Mouse (Mus musculus): ENCODE measurements around the gene Gm20517. TPM values are rescaled to one million over a fixed set of nuclear protein-coding genes. Genes with fewer than 3 reads are reported as not detected.
A peak's percentile ranks its signal among the peaks of the same experiment; 100 is the strongest.

Gene Gm20517
- 1 to 10 TPM; 4.5 to 7.8 TPM for total RNA-seq (2021)

- peak; percentile 97 for DNase-seq (ENCODE audit: low spot score in 2 of 2)
- intact Hi-C loops (cut with DNase I) = loop anchor here (1.0 to 5.0 kb wide), 4 partner anchors 18 to 244 kb away; partner anchors contain the start of genes Frs3, Mrps10 and Tomm6
Observed at GRCm38 (mm10) chr17:47610849-47611660, at the start of gene Gm20517, which contains the start of the genes Bysl and Med20. Gm20517 (plus strand) TSS chr17:47611589. Bysl (minus strand) TSS chr17:47611492. Med20 (plus strand) TSS chr17:47611582.

- intact Hi-C loops (cut with DNase I) = no loop called here
- DNase-seq (ENCODE audit: low spot score in 2 of 2) = no peak
Observed at GRCm38 (mm10) chr17:47562875-47563274, 48.5 kb upstream of the Gm20517 start.

- DNase-seq (ENCODE audit: low spot score in 2 of 2) = no peak
Observed at GRCm38 (mm10) chr17:47564612-47565011, 46.8 kb upstream of the Gm20517 start.

DNA sequence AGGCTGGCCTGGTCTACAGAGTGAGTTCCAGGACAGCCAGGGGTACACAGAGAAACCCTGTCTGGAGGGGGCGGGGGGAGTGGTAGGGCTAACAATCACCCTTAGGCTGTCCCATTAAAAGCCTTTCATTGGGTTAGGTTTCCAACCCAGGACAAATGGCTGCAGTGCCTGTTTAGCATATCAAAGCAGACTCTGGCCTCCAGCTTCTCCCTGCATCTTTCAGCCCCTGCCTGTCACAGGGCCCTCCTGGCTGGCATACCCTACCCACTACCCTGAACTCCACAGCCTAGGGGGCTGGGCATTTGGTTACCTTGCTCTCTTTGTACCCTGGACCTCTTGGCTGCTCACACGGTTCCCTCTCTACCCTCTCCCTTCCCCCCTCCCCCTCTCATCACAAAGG, 45.3 kb upstream of the Gm20517 start:
- DNase-seq (ENCODE audit: low spot score in 2 of 2) = no peak
- intact Hi-C loops (cut with DNase I) = no loop called here

More at GRCm38 (mm10) chr17:47564612-47565011, 46.8 kb upstream of the Gm20517 start:
- intact Hi-C loops (cut with DNase I) = no loop called here

GRCm38 (mm10) chr17:47567271-47567670, 44.1 kb upstream of the Gm20517 start:
- intact Hi-C loops (cut with DNase I) = no loop called here
- DNase-seq (ENCODE audit: low spot score in 2 of 2) = no peak

- intact Hi-C loops (cut with DNase I) = no loop called here
- no peak for DNase-seq (ENCODE audit: low spot score in 2 of 2)
Observed at GRCm38 (mm10) chr17:47568389-47568788, 43.0 kb upstream of the Gm20517 start.

GRCm38 (mm10) chr17:47568951-47569527, 42.4 kb upstream of the Gm20517 start:
- intact Hi-C loops (cut with DNase I) = no loop called here
- no peak for DNase-seq (ENCODE audit: low spot score in 2 of 2)

DNA sequence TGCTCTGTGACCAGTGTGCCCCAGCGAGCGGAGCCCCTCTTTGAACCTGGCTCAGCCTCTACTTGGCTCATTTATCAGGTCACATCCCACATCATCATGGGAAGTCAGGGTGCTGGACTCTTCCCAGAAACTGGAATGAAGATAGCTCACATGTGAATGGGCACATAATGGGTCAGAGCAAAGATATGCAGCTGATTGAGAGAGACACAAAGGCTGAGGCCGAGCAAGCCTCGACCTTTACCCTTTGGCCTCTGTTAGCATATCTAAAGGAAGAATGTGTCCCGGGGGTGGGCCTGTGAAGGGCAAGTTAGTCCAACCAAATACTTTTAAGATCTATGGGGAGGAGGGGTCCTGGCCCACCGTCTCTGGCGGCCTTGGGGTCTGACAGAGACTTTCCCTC, 39.8 kb upstream of the Gm20517 start:
- intact Hi-C loops (cut with DNase I) = no loop called here
- DNase-seq (ENCODE audit: low spot score in 2 of 2) = no peak

GRCm38 (mm10) chr17:47572436-47572835, 39.0 kb upstream of the Gm20517 start:
- DNase-seq (ENCODE audit: low spot score in 2 of 2) = no peak
- intact Hi-C loops (cut with DNase I) = no loop called here

DNA sequence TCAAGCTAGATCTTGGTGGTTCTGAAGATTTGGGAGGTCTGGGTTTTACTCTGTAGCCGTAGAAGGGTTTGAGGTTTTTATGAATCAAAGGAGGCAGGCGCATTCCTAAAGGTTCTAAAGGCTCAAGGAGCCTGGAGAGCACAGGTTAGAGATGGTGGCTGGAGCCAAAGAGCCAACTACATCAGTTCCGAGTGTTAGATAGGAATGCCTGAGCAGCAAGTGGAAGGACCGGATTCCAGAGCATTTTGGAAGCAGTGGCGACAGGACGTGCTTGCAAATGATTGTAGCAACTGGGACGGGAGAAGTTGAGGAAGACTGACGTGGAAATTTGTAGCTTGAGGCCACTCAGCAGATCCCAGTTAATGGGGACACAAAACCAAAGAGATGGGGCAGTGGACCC, 37.4 kb upstream of the Gm20517 start:
- intact Hi-C loops (cut with DNase I) = no loop called here

GRCm38 (mm10) chr17:47574830-47575229, 36.6 kb upstream of the Gm20517 start:
- no peak for DNase-seq (ENCODE audit: low spot score in 2 of 2)
- intact Hi-C loops (cut with DNase I) = no loop called here

More for the DNA sequence above, 37.4 kb upstream of the Gm20517 start:
- no peak for DNase-seq (ENCODE audit: low spot score in 2 of 2)

GRCm38 (mm10) chr17:47578655-47579054, 32.7 kb upstream of the Gm20517 start:
- no peak for DNase-seq (ENCODE audit: low spot score in 2 of 2)
- intact Hi-C loops (cut with DNase I) = no loop called here

DNA sequence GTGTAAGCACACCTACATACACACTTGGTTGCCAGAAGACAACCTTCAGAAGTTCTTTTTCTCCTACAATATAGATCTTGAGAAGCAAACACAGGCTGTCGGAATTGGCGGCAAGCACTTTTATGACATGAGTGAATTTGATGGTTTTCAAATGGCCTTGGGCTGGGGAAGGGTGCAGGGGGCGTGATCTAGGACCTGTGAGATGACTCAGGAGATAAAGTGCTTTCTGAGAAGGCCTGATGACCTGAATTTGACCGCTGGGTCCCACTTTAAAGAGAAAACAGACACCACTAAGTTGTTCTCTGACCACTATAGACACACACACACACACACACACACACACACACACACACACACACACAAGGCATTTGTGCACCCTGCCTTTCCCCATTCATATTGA, 30.4 kb upstream of the Gm20517 start:
- DNase-seq (ENCODE audit: low spot score in 2 of 2) = no peak
- intact Hi-C loops (cut with DNase I) = no loop called here

DNA sequence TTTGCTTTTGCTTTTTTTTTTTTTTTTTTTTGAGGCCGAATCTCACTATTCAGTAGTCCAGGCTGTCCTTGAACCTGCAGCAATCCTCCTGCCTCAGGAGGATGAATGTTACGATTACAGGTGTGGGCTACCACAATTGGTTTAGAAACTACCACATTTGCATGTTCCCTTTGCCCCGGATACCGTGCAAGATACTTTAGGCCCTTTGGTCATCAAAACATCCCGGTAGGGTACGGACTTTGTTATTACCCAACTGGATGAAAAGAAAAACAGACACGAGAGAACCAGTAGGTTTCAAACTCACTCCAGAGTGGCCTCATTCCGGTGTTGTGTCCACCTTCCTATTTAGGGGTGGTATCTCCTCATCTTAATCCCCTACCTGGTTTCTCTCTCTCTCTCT, 22.9 kb upstream of the Gm20517 start:
- intact Hi-C loops (cut with DNase I) = no loop called here
- no peak for DNase-seq (ENCODE audit: low spot score in 2 of 2)

GRCm38 (mm10) chr17:47591073-47591472, 20.3 kb upstream of the Gm20517 start:
- DNase-seq (ENCODE audit: low spot score in 2 of 2) = no peak
- intact Hi-C loops (cut with DNase I) = no loop called here

- DNase-seq (ENCODE audit: low spot score in 2 of 2) = peak; percentile 87 to 88
- intact Hi-C loops (cut with DNase I) = no loop called here
Observed at GRCm38 (mm10) chr17:47593215-47593853, 18.1 kb upstream of the Gm20517 start.

DNA sequence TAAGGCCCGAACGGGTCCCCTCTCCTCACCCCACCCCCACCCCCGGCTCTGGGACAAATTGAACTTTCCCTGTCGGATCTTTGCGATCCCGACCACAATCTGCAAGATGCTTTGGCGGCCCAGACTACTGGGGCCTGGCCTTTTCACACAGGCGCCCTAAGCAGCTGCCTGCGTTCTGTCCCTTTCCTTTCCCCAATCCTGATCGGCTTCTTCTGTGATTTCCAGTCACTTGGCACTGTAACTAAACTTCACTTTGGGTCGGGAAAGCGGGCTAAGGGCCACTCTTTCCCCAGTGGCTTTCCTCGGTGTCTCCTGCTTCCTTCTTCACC, 17.6 kb upstream of the Gm20517 start:
- intact Hi-C loops (cut with DNase I) = no loop called here
- peak; percentile 30 to 38 for DNase-seq (ENCODE audit: low spot score in 2 of 2)

DNA sequence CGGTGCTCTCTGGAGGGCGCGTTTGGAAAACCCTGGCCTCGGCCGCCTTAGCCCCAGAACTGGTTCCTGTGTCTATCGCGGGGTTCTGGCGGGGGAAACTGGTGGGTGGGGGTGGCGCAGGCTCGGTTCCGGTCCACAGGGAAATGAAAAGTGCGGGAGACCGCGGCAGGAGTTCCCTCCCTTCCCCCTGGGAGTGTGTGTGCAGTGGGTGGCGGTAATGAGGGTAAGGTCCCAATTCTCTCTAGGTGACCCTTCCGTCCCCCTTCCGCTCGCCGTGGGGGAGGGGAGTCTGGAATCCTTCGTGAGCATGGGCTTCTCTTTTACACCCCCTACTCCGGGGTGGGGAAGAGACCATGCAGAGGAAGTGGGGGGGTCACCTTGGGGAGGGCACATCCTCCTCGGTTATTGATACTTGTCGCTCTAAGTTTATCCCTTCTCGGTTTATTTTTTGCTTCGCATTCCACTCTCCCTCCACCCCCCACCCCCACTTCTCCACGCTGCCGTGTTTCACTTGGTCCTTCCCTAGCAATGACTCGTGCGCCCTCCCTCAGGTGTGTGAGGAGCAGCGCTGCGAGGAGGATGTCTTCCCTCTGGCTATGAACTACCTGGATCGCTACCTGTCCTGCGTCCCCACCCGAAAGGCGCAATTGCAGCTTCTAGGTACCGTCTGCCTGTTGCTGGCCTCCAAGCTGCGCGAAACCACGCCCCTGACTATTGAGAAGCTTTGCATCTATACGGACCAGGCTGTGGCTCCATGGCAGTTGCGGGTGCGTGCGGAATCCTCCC, 17.0 kb upstream of the Gm20517 start:
- intact Hi-C loops (cut with DNase I) = no loop called here
- DNase-seq (ENCODE audit: low spot score in 2 of 2) = peak in 1 of 2 experiments; percentile 38

DNA sequence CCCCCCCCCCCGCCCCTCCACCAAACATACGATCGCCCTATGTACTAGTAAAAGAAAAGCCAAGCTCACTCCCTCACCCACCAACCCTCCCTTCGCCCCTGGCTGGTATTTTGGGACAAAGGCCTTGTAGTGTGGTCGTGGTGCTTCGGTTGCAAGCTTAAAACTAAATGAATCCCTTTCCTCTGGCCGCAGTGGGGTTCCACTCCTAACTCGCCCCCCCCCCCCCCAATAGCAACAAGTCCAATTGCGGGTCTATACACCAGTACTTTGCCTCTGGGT, 16.5 kb upstream of the Gm20517 start:
- intact Hi-C loops (cut with DNase I) = loop anchor here (5.0 kb wide), 1 partner anchor 83 kb away; no protein-coding TSS in a partner anchor

More for the DNA sequence above, 16.5 kb upstream of the Gm20517 start:
- no peak for DNase-seq (ENCODE audit: low spot score in 2 of 2)

Measured in left cerebral cortex, postnatal 36 days (tissue).